Mouse (Mus musculus) myocyte (in vitro differentiated cells): ENCODE results near the gene Mrpl9.

Source experiments
- CEBPB ChIP-seq: IDR thresholded peaks from 2 replicates; pipeline ENCODE4 v1.6.1; 2011; ENCODE audit warnings: mild to moderate bottlenecking, moderate library complexity; ENCODE audit not compliant: poor library complexity, insufficient read depth, severe bottlenecking
- E2F4 ChIP-seq: IDR thresholded peaks from one replicate; pipeline ENCODE4 v1.6.1; 2011; ENCODE audit warnings: mild to moderate bottlenecking, control low read depth, moderate library complexity; ENCODE audit not compliant: insufficient read depth
- MAX ChIP-seq: IDR thresholded peaks from one replicate; pipeline ENCODE4 v1.6.1; 2011; ENCODE audit warnings: low read depth, mild to moderate bottlenecking, control low read depth
- MYOD1 ChIP-seq, 3 experiments: IDR thresholded peaks; one replicate each; pipeline ENCODE4 v1.6.1; 2011; ENCODE audit warnings: control low read depth in 2 of 3, low read depth in 2 of 3, mild to moderate bottlenecking in 2 of 3, moderate library complexity in 1 of 3; ENCODE audit not compliant: insufficient read length in 2 of 3, control insufficient read depth in 1 of 3
- MYOG ChIP-seq, 3 experiments: IDR thresholded peaks; one replicate each; pipeline ENCODE4 v1.6.1; 2011; ENCODE audit warnings: control low read depth in 2 of 3, low read depth in 2 of 3, mild to moderate bottlenecking in 2 of 3; ENCODE audit not compliant: insufficient read length in 2 of 3, control insufficient read depth in 1 of 3, insufficient read depth in 1 of 3
- POLR2A ChIP-seq: IDR thresholded peaks from one replicate; pipeline ENCODE4 v1.6.1; 2011; ENCODE audit warnings: low read depth, mild to moderate bottlenecking, control low read depth, moderate library complexity; ENCODE audit not compliant: insufficient read length
- TCF12 ChIP-seq: IDR thresholded peaks from one replicate; pipeline ENCODE4 v1.6.1; 2011; ENCODE audit warnings: mild to moderate bottlenecking, control low read depth; ENCODE audit not compliant: poor library complexity, insufficient read depth, severe bottlenecking
- USF1 ChIP-seq: IDR thresholded peaks from one replicate; pipeline ENCODE4 v1.6.1; 2011; ENCODE audit warnings: low read depth, mild to moderate bottlenecking, control low read depth, moderate library complexity

DNA sequence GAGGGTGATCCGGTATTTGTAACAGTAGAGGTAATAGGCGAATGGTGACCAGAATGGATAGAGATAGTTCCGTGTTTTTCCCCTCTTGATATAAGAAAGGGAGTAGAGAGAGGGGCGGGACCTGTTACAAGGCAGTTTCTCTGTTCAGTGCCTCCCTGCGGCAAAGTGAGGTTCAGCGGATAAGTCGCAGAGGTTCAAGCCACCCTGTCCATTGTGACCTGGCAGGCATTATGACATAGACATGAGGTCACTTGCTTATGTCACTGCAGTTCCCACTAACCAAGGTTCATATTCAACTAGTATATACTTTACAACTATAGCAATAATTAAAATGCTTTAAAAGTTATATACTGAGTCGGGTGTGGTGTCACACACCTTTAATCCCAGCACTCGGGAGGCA is 6.7 kb upstream of the Mrpl9 start:
- no peak for TF ChIP-seq TCF12
- TF ChIP-seq USF1 = no peak
- TF ChIP-seq POLR2A = no peak
- no peak for TF ChIP-seq MAX
- TF ChIP-seq MYOG (IDR thresholded peaks at IDR 0.05; ENCODE audit: control insufficient read depth in 1 of 3, insufficient read depth in 1 of 3, insufficient read length in 2 of 3, low read depth in 2 of 3) = no peak
- TF ChIP-seq MYOD1 (IDR thresholded peaks at IDR 0.05; ENCODE audit: control insufficient read depth in 1 of 3, insufficient read length in 2 of 3, low read depth in 2 of 3) = no peak
- TF ChIP-seq E2F4 = no peak
- TF ChIP-seq CEBPB = no peak
